Mouse (Mus musculus) spleen, postnatal 4 days (tissue): ENCODE results near the gene Samd5.

ENCODE experiments used
- DNase-seq, 2 experiments: peaks; one replicate each; pipeline ENCODE4 v3.0.0; 2022; ENCODE audit warnings: low spot score in 2 of 2

Samd5 gene

DNA sequence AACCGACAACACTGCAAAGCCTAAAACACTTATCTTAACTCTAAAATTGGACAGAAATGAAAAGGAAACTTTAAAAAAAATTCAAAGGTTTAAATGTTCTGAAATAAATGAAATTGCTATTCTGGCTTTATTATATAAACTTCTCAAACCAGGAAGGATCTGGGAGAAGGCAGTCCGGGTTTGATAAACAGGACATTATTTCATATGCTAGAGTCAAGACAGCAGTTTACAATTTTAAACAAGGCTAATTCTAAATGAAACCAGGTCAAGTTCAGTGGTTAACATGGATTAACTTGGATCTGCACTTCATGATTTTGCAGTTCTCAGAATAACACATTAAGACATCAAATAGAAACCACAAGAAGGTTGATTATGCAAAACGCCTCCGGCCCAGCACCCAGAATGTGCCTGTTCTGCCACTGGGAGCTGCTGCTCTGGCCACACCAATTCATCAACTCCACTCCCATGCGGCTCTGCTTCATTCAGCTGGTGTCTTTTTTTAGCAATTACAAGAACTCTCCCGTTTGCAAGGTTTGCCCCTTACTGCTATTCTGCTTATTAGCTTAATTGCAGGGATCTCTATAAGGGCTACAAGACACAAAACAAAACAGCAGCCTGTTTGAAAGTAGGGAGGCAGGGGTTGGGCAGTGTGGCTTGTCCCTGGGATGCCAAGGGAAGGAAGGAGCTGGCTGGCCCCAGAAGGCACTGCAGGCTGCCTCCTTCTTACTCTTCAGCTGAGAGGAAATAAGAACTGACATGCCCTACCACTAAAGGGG lies 24.8 kb downstream of the Samd5 start:
- DNase-seq: no peak

- DNase-seq: no peak
Observed at GRCm38 (mm10) chr10:9648464-9648863, 26.5 kb downstream of the Samd5 start.

- DNase-seq: no peak
Observed at GRCm38 (mm10) chr10:9647741-9648140, 27.3 kb downstream of the Samd5 start.

- DNase-seq: no peak
Observed at GRCm38 (mm10) chr10:9646391-9646790, 28.6 kb downstream of the Samd5 start.

DNA sequence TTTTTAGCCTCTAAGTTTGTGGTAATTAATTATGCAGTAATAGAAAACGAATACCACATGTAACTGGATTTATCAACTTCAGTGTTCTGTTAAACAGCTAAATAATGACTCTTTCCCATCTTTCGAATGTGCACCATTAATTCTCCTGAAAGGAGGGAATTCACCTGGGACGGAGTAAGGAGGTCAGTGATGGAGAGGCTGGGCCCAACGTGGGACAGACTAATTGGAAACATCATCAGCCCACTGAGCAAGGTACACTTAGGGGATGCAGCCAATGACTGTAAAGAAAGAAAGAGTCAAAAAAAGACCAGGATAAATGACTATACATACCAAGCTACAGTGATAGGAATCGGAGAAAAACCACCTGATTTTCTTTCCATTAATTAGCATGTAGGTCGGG lies 31.5 kb downstream of the Samd5 start:
- DNase-seq: no peak

DNA sequence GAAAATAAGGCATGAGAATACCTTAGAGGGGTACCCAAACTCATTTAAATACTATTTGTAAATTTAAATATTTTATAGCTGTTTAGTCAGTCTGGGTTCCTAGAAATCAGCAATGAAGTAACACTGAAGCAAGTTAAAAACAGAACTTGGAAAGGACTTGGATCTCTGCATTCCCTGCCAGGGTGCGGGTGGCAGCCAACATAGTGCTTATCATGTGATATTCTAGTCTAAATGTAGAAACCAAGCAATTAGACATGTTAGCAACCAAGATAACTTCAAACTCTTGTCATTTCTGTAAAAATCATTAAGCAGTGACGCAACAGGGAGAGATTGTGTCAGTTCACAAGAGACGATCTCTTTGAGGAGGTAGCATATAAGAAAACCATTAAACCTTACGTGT lies 32.9 kb downstream of the Samd5 start:
- DNase-seq: no peak

DNA sequence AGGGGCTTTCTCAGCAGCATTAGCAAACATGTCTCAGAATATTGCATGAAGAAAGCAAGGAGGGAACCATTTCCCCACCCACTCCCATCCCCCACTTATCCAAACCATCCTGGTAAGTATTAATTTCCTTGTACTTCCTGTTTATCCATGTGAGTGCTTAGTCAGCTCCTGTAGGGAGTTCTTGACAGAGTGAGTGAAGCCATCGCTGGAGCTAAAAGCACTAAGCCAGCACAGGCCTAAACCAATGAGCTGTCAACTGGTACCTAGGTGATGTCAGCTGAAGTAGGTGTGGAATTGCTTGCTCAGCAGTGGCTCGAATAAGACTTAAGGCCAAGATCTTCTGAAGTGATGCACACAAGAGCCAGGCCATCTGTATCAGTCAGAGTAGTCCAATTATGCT lies 34.3 kb downstream of the Samd5 start:
- no peak for DNase-seq

- DNase-seq: no peak
Observed at GRCm38 (mm10) chr10:9640056-9640455, 35.0 kb downstream of the Samd5 start.

DNA sequence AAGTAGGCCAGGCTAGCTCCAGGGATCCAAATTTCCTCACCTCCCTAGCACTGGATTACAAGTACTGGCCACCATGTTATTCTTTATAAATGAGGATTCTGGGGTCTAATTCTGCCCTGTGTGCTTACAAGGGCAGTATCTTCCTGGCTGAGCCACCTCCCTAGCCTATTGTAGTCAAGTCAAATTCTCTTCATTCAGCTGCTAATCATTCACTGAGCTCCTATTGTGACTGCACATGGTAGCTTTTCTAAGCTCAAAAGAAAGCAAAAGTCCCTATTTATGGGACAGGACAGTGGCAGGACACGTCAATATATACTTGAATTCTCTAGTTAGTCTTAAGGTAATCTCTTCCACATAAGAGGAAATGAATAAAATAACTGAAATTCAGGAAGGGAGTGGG lies 49.7 kb downstream of the Samd5 start:
- DNase-seq: no peak

DNA sequence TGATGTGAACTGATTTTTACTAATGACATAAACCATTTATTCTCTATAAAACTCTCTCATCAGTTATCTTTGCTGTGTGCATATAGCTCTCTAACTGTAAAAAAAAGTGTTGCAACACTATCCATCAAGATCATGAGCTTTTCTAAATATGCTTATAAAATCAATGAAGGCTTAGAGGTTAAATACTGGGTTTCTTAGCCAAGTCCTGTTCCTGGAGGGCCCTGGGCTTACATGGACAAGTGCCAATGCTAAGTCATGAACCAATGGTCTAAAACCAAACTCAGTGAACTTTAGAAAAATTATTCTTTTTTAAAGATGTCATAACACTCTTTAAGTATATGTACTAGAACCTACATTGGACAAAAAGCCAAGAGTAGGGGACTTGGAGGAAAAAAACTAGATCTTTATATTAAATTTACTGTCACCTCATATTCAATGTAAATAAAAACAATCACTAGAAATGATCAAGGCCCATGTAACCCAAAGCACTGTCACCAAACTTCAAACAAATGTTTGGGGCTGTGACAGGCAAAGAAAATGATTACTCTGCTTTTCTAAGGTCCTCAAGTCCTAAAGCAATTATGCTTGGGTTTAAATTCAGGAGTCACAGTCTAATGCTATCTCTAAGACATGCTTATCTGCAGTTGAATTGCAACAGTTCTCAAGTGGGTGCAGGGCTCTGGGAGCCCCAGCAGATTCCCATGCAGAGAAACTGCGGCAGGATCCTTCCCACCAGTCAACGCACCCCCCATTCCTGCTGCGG lies 52.9 kb downstream of the Samd5 start:
- no peak for DNase-seq

DNA sequence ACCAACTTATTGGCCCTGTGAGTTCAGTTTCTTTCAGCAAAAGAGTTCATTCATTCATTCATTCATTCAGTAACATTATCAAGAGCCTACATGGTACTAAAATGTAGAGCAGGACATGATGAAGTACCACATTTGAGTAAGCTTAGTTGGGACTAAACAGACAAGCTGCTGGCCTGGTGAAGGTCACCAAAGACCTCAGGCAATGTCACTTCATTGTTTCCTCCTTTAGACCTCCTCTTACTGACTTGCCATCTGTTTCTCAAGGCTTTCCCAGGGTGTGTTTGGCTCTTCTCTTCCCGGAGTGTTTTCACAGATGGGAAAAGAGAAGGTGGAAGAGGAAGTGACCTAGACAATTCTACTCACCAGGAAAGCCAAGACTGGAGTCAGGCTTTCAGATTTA lies 54.0 kb downstream of the Samd5 start:
- no peak for DNase-seq

- no peak for DNase-seq
Observed at GRCm38 (mm10) chr10:9615009-9615408, 60.0 kb downstream of the Samd5 start.

DNA sequence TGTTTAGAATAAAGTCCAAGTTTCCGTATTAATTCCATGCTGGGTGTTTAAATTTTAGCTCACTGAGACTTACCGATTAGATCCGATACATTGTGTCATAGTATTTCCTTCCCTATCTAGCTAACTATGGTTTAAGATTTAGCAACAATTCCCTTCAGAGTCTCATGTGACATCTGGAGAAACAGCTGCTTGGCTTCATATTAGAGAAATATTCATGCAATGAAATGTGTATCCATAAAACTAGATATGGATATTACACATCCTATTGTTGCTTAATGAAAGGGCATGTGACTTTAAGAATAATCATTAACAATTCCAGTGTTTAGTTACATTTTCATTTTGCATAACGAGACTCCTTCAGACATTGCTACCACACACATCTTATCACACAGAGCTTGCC lies 66.2 kb downstream of the Samd5 start:
- no peak for DNase-seq

DNA sequence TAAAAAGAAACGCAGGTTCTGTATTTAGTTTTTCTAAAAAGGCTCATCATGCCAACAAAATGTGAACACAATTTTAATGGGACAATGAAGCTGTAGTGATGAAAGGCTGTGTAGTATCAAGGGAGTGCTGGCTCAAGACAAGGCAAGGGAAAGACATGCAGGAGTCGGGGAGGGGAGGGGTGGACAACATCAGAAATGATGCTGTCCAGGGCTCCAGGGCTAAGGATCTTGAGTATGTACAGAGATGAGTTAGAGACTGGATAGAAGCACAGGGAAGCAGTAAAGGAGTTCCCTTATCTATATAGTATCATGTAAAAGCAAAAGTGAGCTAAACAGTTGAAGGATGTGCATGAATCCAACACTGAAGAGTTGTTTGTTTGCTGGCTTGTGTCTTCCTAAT lies 67.9 kb downstream of the Samd5 start:
- DNase-seq: no peak

DNA sequence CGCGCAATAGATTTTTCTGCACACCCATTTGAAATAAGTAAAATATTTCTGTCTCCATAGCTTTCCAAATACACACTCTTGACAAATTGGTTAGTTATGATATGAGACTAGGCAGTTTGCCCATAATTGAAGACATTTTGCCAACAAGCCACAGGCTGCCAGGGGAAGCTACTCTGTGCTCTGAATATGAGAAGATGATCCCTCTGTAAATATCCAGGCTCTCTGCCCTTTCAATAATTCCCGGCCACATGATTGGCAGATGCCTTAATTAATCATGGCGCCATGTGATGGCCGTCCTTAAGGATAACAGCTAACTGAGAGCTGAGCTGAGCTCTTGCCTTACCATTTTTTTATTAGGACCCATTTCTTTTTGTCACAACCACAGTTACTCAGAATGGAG lies 69.4 kb downstream of the Samd5 start:
- no peak for DNase-seq

GRCm38 (mm10) chr10:9603290-9603689 lies 71.7 kb downstream of the Samd5 start:
- DNase-seq: no peak

- DNase-seq: no peak
Observed at GRCm38 (mm10) chr10:9602845-9603244, 72.2 kb downstream of the Samd5 start.

- DNase-seq: no peak
Observed at GRCm38 (mm10) chr10:9602389-9602788, 72.6 kb downstream of the Samd5 start.

DNA sequence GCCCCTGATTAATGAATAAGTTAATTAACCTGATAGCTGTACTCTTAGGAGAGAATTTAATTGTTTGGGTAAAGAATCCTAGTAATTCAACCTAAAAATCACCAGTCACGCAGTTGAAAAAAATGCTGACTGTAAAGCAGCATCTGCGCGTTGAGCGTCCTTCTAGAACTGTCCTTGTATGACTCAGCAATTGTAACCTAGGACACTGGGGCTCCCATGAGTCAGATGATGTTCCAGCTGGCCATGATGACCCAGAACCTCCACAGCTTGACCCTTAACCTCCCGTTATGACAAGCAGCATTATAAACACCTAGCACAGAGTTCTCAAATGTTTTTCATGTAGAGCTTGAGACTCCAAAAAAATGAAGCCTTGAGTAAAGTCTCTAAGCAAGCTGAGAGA lies 78.8 kb downstream of the Samd5 start:
- no peak for DNase-seq

DNA sequence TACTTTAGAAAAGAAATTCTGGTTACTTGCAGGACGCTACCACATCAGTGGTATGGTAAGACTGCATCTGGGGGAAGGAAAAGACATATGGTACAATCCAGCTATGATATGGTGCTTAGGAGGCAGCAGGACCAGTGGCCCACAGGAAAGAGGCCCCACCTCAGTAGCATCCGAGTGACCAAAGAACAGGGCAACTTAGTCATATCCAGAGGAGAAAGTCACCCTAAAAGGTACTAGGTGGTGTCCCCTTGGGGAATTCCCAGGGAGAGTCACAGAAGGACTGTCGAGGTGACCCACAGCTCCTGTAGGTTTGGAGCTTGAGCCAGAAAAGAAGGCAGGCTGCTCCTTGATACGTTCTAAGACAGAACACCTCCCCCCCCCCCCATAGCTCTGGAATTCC lies 80.3 kb downstream of the Samd5 start:
- DNase-seq: no peak

DNA sequence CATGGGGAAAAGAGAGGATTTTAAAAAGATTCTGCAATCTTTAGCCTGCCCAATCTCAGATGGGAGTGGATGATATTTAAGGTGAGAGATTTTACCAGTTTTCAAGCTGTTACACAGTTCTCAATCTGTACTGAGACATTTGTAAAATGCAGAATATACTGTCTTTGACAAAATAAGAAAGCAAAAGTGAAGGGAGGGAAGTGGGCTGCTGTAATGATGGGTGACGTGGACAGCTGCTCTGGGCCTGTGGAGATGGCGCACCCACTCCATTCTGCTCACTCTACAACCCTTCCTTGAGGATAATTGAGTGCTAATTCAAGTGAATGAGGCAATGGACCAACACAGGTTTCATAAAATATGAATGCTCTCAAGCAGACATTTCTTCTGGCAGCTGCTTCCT lies 84.4 kb downstream of the Samd5 start:
- no peak for DNase-seq

DNA sequence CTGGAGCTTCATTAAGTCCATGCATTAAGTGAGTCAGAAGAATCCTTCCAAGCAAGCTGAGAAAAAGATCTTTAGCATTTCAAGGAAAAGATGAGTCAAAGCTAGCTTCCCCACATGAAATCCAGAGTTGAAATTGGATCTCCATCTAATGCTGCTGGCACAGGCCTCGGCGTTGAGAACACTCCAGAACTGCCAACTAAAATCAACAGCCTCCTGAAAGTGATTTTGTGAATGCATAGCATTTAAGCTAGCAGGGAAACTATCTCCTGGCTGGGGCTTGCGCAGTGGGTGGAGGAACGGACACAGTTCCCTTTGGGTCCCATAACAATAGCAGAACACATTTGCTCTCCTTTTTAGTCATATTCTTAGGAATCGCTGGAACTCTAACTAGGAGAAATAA lies 88.7 kb downstream of the Samd5 start:
- no peak for DNase-seq

DNA sequence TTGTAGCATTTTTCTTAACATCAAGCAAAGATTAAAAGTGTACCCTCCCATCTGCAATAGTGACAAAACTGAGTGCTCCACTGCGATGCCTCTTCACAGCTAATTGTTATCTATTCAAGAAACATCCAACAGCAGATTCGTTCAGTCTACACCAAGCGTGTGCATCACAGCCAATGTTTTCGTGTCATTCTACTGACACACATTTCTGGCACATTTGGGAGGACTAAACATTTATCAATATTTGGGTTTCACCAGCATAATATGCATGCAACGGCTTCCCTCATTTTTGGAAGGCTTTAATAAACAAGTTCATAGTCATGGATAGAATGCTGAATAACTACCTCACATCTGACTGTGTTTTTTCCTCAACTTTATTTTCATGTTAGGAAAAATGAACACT lies 95.6 kb downstream of the Samd5 start:
- DNase-seq: no peak
